Mouse (Mus musculus): ENCODE results near the gene Naa15.

Gene Naa15

DNA sequence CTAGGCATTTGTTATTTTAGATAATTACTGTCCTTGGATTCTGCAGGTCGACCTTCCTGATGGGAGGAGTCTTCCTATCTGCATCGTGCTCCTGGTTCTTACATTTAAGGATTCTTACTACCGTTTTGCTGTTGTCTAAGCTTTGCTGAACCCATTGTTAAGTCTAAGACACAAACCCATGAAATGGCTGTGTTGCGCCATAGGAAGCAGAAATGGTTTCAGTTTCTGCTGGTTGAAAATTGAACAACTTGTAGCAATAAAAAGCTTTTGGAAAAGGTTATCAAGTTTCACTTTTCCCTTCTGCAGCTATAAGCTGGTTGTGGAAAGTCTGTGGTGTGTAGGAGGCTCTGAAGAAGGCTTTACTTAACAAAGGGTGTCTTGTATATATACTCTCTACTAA lies 60.8 kb downstream of the Naa15 start:
- no peak for DNase-seq

DNA sequence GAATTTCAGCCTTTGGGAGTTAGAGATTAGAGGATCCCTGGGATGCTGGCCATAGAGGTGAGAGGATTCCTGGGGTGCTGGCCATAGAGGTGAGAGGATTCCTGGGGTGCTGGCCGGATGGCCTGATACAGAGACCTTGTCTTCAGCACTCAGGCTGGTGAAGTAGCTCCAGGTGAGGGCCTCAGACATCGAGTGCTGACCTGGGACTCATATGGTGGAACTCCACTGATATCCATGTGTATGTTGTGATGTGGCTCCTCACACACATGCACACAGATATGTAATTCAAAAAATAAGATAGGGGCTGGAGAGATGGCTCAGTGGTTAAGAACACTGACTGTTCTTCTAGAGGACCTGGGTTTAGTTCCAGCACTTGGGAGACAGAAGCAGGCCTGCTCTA lies 64.9 kb downstream of the Naa15 start:
- no peak for DNase-seq

DNA sequence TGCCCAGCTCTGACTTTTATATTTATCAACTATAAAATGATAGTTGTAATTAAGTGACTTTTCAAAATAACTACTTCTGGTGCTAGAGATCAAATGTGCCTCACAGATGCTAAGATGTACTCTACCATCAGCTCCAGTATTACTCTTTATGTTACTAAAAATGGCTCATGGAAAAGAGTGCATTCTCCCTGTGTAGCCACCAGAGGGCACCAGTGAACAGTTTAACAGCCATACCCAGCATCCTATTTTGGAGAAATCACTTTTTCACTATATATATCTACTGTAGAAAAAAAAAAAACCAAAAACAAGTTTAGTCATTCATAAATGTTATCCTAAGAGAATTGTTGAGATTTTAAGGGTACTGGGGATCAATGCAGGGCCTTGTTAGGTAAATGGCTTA lies 66.1 kb downstream of the Naa15 start:
- DNase-seq: peak; percentile 66

DNA sequence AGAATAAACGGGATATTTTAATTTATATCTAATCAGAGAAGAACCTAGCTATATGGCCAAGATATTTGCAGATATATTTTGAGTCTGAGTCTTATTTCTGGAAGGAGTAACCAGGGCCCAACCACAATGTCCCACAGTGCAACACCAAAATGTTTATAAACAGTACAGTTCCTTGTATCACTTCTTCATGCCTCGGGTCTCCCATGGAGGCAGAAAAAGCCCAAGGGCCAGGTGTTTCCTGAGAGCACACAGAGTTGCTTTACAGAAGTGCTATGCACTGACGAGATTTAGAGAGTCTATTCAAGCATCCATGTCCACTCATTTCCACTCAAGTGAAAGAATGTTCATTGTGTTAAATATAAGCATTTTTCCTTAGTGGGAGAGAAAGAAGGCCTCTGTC lies 66.9 kb downstream of the Naa15 start:
- no peak for DNase-seq

DNA sequence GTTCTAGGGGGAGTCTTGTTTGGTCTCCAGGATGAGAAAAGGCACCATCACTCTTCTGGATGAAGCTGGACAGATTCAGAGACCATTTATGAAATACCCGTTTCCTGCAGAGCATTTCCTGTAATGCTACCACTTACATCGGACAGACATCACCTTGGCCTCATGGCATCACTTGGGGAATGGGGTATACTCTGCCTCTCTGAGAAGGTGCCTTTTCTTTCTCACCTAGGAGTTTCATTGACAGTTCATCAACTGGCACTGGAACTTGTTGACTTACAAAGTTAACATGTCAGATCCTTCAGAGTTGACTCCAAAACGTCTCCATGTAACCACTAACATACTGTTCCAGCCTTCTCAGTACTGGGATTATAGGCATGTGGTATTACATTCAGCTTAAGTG lies 67.8 kb downstream of the Naa15 start:
- no peak for DNase-seq

DNA sequence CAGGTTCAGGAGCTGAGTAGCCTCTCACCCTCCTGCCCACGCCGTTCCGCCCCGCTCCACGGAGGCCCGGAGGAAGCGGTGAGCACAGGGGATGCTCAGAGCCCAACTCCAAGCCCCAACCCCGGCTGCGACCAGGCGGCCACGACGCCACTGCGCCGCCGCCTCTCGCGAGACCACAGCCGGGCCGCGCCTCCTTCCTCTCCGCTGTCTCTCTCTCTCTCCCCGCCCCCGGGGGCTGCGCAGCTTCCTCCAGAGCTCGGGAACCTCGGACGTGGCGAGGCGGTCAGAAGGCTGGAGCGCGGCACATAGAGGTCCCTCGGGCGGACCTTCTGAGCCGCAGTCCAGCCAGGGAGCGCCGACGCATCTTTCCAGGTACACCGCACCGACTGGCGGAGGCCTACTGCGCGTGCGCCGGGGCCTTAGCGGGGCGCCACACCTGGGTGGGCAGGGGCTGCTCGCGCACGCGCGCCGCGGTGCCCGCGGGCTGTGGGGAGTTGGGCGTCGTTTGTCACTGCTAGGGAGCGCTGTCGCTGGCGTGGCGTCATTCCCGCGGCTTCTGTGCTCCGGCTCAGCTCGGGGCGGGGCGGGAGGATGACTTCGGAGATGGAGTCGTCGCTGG lies 68.9 kb downstream of the Naa15 start, which contains the start of gene Rab33b:
Rab33b (plus strand) TSS at position 180 of the 619 bp plus-strand sequence.
- peak; percentile 95 for DNase-seq

DNA sequence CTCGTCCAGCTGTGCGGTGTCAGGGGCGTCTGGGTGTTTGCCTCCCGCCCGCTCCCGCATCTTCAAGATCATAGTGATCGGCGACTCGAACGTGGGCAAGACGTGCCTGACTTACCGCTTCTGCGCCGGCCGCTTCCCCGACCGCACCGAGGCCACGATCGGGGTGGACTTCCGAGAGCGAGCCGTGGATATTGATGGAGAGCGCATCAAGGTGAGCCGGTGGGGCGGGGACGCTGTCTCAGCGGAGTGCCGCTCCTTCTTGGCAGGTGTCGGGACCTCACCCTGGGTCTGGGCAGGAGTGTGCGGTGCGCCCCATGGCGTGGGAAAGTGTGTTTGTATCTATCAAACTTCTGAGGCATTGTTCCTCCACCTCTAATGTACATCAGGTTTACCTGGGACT lies 69.4 kb downstream of the Naa15 start:
- no peak for DNase-seq

DNA sequence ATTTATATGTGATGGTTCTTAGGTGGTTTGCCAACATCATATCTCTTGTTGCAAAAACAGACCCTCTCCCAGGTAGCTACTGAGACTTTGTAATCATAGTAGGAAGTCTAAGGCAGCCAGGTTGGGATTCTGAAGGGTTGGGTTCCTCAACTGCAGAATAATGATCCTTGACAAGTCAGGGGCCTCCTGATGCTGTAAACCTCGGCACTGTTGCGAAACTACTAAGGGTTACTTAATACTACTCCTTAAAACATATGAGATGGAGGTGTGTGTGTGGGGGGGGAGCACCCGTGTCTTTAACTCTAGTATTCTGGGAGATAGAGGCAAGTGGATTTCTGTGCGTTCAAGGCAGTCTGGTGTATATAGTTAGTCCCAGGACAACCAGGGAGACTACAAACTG lies 70.4 kb downstream of the Naa15 start:
- no peak for DNase-seq

DNA sequence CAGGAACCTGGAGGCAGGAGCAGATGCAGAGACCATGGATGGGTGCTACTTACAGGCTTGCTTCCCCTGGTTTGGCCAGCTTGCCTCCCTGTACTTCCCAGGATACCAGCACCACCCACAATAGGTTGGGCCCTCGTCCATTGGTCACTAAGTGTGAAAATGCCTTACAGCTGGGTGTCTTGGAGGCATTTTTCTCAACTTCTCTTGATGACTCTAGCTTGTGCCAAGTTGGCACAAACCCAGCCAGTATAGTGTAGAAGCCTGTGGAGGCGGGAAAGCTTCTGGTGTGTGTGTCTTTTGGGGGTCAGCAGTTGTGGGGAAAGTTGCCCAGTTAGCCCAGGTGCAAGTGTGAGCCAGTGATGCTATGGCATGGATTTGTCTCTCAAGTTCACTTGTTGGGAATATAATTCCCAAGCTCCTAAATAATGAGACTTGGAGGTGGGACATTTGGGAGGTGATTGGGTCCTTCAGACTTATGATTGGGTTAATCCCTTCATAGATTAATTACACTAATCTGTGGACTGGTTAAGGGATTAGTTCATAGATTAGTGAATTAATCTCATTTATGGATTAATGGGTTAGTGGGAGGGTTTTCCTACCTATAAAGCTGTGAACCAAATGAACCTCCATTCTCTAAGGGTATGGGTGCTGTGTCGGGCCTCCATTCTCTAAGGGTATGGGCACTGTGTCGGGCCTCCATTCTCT lies 71.7 kb downstream of the Naa15 start:
- DNase-seq: no peak

DNA sequence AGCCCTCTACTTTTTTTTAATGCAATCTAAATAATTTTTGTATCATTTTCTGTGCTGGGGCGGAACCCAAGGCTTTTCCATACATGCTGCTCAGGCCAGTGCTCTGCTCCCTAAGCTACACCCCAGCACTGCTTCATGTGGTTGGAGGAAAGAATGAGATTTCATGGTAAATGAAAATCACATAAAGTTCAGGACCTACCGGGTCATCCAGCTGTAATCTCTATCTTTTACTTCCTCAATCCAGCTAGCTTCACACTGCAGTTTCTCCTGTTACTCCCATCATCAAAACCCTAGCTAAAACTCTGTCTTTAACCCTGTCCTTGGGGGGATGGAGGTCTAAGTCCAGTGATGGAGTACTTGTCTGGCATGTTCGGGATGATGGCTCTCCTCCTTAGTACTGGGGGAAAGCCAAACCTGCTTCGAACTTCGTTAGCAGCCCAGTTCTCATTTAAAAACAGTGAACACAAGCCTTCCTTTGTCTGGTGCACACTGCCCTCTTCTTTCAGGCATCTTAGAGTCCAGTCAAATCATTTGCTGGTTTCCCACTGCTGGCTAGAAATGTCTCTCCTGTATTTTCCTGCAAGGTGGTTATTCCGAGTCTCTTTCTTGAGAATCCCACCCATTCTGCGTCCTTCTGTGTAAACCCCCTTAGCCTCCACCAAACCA lies 75.3 kb downstream of the Naa15 start:
- DNase-seq: no peak

DNA sequence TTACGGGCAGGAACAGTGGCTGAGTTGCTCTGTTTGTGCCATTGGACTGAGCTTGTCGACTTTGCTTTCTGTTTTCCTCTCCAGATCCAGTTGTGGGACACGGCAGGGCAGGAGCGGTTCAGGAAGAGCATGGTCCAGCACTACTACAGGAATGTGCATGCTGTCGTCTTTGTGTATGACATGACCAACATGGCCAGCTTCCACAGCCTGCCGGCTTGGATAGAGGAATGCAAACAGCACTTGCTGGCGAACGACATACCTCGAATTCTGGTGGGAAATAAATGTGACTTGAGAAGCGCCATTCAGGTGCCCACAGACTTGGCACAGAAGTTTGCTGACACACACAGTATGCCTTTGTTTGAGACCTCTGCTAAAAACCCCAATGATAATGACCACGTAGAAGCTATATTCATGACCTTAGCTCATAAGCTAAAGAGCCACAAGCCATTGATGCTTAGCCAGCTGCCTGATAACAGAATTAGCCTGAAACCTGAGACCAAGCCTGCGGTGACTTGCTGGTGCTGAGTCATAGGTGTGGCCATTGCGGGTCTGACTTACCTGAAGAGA lies 78.4 kb downstream of the Naa15 start:
- no peak for DNase-seq

DNA sequence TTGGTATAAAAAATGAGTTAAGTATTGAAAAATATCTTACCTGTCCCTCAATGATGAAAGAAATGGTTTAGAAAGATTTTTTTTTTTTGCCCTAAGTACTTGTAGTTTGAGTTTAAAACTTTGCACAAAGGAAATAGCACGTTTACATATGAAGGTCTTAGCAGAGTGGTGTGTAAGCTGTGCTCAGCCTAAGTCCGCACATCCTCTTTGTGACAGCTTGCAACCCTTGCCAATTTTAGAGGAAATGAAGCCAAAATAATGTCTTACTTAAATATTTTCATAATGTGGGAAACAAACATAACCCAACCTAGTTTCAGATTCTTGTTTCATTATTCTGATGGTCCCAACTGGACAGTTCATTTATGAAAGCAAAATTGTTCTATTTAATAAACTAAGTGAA lies 79.5 kb downstream of the Naa15 start:
- DNase-seq: no peak

DNA sequence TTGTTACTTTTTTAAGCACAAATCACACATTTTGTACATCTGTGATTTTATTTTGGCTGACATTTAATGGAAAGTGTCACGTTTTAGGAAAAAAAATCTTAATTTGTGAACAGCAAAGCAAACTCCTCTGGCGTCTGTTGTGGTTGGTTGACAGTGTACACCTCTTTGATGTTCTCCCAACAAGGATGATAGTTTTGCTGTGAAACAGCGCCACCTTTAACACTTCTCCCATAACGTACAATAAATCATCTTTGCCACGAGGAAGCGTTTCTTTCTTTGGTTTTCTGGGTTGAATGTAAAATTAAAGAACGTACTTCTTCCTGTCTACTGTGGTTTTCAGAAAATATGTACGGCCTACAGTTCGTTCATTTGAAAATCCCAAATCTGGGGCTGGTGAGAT lies 80.7 kb downstream of the Naa15 start:
- no peak for DNase-seq

DNA sequence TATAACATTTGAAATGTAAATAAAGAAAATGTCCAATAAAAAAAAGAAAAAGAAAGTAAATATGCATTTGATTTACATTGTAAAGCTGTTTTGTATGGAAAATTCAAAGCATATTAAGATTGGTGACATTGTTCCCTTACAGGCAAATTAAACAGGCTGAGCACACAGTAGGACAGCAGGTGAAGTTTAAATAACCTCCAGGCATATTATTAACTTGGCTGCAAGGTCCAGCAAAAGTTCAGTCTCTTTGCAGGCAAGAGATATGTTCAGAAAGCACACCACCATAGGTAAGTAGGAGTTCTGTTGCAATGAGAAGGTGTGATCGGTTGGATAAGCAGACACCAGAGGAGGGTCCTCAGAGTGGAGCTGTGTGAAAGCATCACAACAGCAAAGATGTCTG lies 83.0 kb downstream of the Naa15 start:
- DNase-seq: no peak

DNA sequence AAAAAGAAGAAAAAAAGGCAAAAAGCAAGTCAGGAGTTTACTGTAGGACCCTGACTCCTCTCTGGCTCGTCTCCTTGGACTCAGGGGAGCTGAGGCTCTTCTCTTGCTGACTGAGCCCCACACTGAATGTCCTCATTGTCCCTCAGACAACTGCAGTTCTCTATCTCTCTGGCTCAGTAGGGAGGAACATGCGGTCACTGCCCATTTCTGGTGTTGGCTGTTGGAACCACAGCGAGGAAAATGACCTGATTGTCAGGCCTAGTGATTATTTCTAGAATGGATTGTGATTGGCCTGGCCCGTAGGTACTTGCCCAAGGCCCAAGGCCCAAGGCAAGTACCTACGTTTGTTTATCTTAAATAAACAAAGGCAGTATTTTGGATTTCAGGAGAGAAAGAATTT lies 83.7 kb downstream of the Naa15 start:
- DNase-seq: no peak

DNA sequence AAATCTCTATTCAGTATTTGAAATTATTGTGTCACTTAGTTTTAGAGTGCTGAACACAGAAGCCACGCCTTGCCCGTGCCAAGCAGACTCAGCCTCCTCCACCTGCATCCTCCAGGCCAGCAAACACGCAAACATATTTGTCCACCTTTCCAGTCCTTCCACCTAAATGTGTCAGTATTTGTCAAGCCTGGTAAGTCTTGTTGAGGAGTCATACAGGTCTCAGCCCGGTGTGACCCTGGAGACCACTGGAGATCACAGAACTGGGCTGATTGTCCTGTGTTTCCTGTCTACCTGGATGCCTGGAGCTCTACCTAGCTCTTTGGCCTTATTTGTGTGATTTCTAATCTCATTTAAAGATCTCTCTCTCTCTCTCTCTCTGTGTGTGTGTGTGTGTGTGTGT lies 84.9 kb downstream of the Naa15 start:
- DNase-seq: no peak

DNA sequence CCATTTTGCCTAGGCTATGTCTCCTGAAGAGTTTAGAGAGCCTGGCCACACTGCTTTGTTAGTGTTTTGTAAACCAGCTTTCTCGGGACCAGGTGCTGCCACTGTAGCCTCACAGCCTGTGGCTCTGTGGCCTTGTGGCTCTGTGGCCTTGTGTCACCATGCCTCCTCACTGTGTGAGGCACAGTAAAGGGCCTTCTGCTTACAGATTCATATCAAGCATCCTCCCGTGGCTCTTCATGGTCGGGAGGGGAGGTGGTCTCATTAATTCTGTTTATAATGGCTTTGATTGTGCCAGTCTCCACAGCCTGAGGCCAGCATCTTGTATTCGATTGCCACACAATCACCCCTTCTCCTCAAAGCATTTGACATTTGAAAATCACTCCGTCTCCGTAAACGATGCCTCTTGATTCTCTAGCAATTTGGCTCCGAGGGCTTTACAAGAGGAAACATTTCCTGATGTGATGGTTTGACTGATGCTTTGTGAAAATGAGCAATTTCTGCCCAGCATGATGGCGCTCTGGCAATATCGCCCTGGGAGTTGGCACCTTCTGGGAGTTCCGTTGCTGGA lies 89.5 kb downstream of the Naa15 start:
- no peak for DNase-seq

DNA sequence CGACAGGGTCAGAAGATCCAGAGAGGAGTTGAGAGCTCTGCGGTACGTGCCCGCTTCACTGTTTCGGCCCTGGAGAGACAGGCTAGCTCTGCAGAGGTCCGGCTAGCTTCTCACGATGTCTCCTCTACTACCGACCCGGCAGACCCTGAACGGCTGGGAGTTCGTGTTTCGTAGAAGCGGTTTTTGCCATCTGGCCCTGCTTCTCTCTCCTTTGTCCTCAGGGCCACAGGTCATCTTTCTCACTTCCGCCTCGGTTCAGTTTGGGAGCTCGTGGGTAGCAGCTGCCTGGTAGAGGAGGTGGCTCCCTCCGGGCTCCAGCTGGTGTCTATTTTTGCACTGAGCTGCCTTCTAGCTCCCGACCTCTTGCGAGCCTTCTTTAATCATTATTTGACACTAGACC lies 90.5 kb downstream of the Naa15 start:
- peak; percentile 28 for DNase-seq

DNA sequence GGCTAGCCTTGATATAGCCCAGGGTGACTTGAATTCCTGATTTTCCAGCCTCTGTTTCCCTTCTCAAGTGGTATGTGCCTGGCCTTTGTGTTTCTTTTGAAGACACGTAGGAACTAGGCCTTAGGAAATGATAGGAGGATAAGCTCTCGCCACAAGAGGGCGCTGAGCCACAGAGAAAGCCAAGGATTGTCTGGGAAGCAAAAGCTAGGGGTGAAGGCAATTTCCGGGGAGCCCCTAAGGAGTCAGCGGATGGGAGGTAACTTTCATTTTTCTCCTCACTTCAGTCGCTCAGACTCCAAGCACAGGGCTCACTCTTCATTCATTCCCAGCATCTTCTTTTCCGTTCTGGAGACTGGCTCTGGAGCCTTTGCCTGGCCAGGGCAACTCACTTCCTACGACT lies 96.0 kb downstream of the Naa15 start:
- peak; percentile 87 for DNase-seq

DNA sequence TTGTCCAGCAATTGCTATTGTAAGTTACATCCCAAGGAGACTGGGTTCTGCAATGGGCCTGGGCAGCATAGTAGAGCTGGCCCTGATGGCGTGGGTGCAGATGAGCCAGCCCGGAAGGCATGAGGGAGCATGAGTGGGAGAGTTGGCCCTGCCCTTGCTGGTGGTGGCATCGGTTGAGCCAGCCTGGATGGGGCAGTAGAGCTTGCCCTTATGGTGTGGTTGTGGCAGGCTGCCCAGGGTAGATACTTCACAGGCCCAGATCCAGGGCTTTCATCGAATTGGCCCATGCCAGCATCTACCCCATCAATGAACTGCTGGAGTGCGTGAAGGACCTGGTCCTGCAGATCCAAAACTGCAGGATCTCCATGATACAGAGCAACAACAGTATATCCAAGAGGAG lies 97.0 kb downstream of the Naa15 start:
- no peak for DNase-seq

DNA sequence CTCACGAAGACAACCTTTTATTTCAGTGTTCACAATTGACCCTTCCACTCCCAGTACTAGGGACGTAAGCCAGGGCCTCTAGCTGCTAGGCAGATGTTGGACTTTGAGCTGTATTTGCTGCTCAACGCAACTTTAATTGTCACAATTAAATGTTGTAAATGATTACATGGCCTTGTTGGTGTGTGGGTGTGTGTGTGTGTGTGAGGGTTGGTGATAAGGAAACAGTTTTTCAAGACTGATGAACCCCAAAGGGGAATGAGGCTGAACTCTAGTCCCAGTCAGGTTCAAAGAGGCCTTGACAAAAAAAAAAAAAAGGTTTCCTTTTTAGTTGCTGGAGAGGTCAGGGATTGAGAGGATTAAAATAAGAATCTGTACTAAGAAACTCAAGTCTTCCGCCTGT lies 102.5 kb downstream of the Naa15 start:
- no peak for DNase-seq

DNA sequence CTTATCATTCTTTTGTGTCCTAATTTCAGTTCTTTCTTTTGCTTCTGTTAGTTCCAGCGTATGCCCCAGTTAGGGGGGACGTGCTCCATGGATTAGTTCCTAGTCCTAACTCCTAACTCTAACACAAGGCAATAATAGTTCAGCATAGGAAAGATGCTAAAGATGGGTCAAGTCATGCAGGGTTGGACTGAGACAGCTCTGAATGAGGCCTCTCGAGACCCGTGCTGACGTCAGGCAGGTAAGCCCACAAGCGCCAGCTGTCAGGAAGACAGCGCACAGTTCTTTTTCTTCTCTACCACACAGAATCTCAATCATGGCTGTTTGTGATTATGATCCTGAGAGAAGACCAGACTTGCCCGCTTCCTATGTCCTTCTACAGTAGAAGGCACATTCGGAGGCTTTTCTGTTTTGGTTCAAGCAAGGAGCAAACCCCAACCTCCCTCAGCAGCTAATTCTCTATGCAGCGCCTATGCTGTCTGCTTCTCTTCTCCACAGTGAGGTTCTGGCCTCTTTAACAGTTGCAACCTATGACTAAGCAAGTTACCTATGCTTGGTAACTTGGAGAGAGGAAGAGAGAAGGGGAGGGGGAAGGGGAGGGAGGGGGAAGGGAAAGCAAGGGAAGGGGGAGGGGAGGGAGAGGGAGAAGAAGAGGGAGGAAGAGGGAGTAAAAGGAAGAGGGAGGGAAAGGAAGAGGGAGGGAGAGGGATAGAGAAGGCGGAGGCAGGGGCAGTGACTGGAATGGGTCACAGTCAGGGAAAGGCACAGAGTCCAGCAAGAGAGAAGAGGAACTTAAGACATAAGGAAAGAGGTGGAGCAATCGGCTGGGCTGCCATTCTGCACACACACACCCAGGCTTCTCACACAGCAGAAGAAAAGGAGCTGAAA lies 103.2 kb downstream of the Naa15 start:
- DNase-seq: no peak

DNA sequence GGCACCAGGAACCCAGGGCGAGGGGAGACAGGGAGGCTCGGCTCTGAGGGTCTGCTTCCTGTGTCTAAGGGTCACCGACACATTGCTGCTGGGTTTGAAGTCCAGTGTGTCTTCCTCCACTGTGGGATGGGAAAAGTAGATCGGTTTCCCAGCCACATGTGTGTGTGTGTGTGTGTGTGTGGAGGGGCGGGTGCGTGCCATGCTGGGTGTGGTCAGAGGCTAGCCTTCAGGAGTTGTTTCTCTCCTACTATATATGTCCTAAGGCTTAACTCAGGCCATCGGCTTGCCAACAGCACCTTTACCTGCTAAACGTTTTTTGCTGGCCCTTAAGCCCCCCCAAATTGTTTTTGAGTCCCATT lies 103.8 kb downstream of the Naa15 start:
- no peak for DNase-seq
